Mouse (Mus musculus) liver, embryonic 14.5 days (tissue): ENCODE measurements around the gene Cysltr1. TPM values are rescaled to one million over a fixed set of nuclear protein-coding genes. Genes with fewer than 3 reads are reported as not detected.

Experiments used
- ATAC-seq: fragments of 200-750 bp; cut with Nextera tagmentation; 2 replicates; pipeline ENCODE4 v1.8.0; 2017; ENCODE audit warnings: moderate number of reproducible peaks, mild to moderate bottlenecking, moderate library complexity; ENCODE audit not compliant: insufficient read depth
- DNase-seq, 3 experiments: peaks; one replicate each; pipeline ENCODE4 v3.0.0-alpha.2; 2012 to 2013; ENCODE audit warnings: low read depth in 3 of 3, low spot score in 3 of 3
- H3K27ac ChIP-seq: fragments of 300-500 bp; sonication (generic); 2 replicates; pipeline ENCODE4 v1.5.1; 2014; ENCODE audit warnings: moderate library complexity, mild to moderate bottlenecking, control low read depth, inconsistent platforms
- H3K27me3 ChIP-seq: fragments of 300-500 bp; sonication (generic); 2 replicates; pipeline ENCODE4 v1.6.1; 2014; ENCODE audit warnings: mild to moderate bottlenecking, low read length, moderate library complexity; ENCODE audit not compliant: control insufficient read depth, insufficient read depth
- H3K36me3 ChIP-seq: fragments of 300-500 bp; sonication (generic); replicated peaks from 2 replicates; pipeline ENCODE4 v1.6.1; 2014; ENCODE audit warnings: low read depth; ENCODE audit not compliant: control insufficient read depth, insufficient read depth
- H3K4me1 ChIP-seq, 2 experiments: fragments of 200-500 bp in 1 of 2; fragments of 300-500 bp in 1 of 2; sonication (generic) in 1 of 2; replicated peaks; 2 replicates each; pipeline ENCODE4 v1.6.1; 2012 to 2014; ENCODE audit warnings: antibody characterized with exemption in 1 of 2, inconsistent platforms in 1 of 2, low read length in 1 of 2; ENCODE audit not compliant: control insufficient read depth in 2 of 2, insufficient read depth in 2 of 2
- H3K4me2 ChIP-seq: fragments of 300-500 bp; sonication (generic); 2 replicates; pipeline ENCODE4 v1.6.1; 2014; ENCODE audit warnings: low read depth, mild to moderate bottlenecking, control low read depth, moderate library complexity
- H3K4me3 ChIP-seq, 2 experiments: fragments of 200-500 bp in 1 of 2; fragments of 300-500 bp in 1 of 2; sonication (generic) in 1 of 2; 2 replicates each; pipeline ENCODE4 v1.5.1; 2012 to 2014; ENCODE audit warnings: low read depth in 2 of 2, low read length in 2 of 2, mild to moderate bottlenecking in 2 of 2, control low read depth in 1 of 2, inconsistent platforms in 1 of 2, moderate library complexity in 1 of 2; ENCODE audit not compliant: insufficient read depth in 1 of 2
- H3K9ac ChIP-seq: fragments of 300-500 bp; sonication (generic); replicated peaks from 2 replicates; pipeline ENCODE4 v1.6.1; 2014; ENCODE audit warnings: mild to moderate bottlenecking, control low read depth, moderate library complexity
- H3K9me3 ChIP-seq: fragments of 300-500 bp; sonication (generic); 2 replicates; pipeline ENCODE4 v1.6.1; 2016; ENCODE audit warnings: low read length, mixed read lengths; ENCODE audit not compliant: control insufficient read depth
- CTCF ChIP-seq: IDR thresholded peaks from 2 replicates; pipeline ENCODE4 v1.5.1; 2016; ENCODE audit warnings: antibody characterized with exemption, low read depth, control low read depth
- EP300 ChIP-seq: IDR thresholded peaks from 2 replicates; pipeline ENCODE4 v1.6.1; 2016; ENCODE audit warnings: antibody characterized with exemption, low read depth
- WGBS: fragments of 180-500 bp; shearing (Covaris S2); extraction: QIAGEN DNeasy Blood & Tissue Kit; methylation state at CpG from one replicate; pipeline ENCODE4 v1.1.7; 2014; ENCODE audit not compliant: insufficient replicate concordance; 5-methylcytosine and 5-hydroxymethylcytosine counted together
- polyA plus RNA-seq, 2 experiments: library from polyadenylated mRNA; depleted of rRNA in 1 of 2; stranded (reverse) in 1 of 2; unstranded in 1 of 2; fragments of >200 nt; fragmentation: Nextera tagmentation in 1 of 2; extraction: Ambion mirVana in 1 of 2; gene quantifications; 2 replicates each; pipeline versions ENCODE4 v1.2.1 to v1.2.3; 2012 to 2014

Gene Cysltr1
- polyA plus RNA-seq, 2 experiments, result 0.58 to 1.5 TPM

DNA sequence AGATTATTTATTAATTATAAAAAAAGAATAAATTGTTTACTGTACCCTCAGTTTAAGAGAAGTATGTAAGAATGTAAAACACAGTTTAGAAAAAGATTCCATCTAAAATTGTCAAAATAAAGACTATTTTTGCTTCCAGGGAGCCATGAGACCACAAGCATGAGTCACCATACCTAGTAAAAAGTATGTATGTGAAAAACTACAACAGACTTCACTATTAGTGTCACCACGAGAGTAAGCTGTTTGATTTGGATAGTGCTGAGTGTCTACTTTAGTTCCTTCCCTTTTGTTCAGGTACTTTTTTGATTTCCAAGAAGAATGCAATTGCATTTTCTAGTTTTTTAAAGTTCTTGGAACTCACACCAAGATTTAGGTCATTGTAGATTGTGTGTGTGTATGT is 19.0 kb upstream of the Cysltr1 start:
- no peaks in the 10 kb centered on the region for H3K4me1 ChIP-seq
- no peaks in the 10 kb centered on the region for H3K36me3 ChIP-seq
- ATAC-seq (no peak), DNase-seq (no peak)
- H3K4me2 ChIP-seq, result no peak overlapping the region
- WGBS, result 40% methylated on average over 1 of the region's 1 CpGs
- H3K9me3 ChIP-seq, result no peaks in the 10 kb centered on the region
- no peak overlapping the region for H3K9ac ChIP-seq
- no peaks in the 10 kb centered on the region for H3K27me3 ChIP-seq
- H3K27ac ChIP-seq, result no peak overlapping the region
- no peak overlapping the region for H3K4me3 ChIP-seq
- TF ChIP-seq EP300 (no peak), CTCF (no peak)

DNA sequence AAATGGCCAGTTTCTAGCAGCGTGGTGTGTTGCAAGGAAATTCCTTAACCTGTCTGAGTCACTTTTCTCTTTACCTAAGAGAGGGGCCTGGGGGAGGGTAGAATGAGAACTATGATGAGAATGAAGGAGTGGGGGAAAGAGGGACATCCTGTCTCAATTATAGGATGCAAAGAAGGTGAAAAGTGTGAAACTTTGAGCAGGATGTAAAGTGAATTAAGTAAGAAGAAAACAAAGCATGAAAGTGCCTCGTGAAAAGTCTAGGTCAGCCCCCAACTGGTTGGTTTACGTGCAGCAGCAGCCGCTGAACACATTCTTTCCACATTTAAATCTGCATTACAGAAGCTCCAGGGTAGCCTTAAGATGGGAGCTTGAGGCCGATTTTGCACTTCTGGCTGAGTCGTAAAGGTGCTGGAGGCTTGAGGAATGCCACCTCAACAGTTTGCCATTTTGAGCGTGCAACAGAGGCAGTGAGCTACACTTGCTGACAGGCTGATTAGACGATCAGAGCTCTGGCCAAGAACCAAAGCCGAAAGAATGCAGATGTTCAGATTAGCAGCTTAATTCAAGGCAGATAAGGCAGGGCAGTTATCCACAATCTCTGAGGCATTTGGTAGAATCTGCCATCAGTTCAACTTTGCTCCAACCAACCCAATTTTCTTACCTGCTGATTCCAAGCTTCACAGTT is 763 bp downstream of the Cysltr1 start:
- no peaks in the 10 kb centered on the region; a peak in 1 of 4 replicates for H3K4me1 ChIP-seq
- WGBS, result 17% methylated on average over 9 of the region's 9 CpGs
- no peak overlapping the region for H3K27ac ChIP-seq
- no peak overlapping the region for H3K4me2 ChIP-seq
- ATAC-seq (no peak), DNase-seq (no peak)
- TF ChIP-seq CTCF (no peak), EP300 (no peak)
- H3K9me3 ChIP-seq, result no peaks in the 10 kb centered on the region
- peak overlapping the region in 1 of 2 experiments; percentile 33; a peak in 2 of 4 replicates for H3K4me3 ChIP-seq
- H3K27me3 ChIP-seq, result no peaks in the 10 kb centered on the region
- no peaks in the 10 kb centered on the region for H3K36me3 ChIP-seq
- H3K9ac ChIP-seq, result no peak overlapping the region

DNA sequence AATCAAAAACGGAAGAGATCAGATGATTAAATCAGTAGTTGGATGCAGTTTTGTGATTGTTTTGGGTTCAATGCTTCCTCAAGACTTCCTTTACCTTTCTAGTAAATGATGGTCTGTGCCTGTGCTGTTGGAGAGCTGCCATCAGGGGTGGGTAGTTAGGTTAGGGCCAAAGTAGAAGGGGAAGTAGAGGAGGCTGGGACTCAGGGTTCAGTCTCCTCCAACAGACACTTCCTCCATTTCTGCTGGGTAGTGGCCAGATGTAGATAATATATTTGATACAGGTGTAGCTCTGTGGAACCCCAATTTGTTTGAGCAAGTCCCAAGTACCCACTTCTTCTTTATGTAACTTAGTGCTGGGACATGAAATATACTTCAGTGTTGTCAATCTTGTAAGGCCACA is 7.6 kb downstream of the Cysltr1 start:
- no peak overlapping the region for H3K9ac ChIP-seq
- TF ChIP-seq CTCF, result no peak
- no peak for TF ChIP-seq EP300
- H3K27ac ChIP-seq, result no peak overlapping the region
- H3K36me3 ChIP-seq, result no peaks in the 10 kb centered on the region
- ATAC-seq, result no peak
- H3K27me3 ChIP-seq, result no peaks in the 10 kb centered on the region
- H3K9me3 ChIP-seq, result no peaks in the 10 kb centered on the region
- no peak overlapping the region for H3K4me2 ChIP-seq
- no peak for DNase-seq
- no peak overlapping the region for H3K4me3 ChIP-seq
- 41% methylated on average over 1 of the region's 1 CpGs for WGBS
- H3K4me1 ChIP-seq, result no peaks in the 10 kb centered on the region

DNA sequence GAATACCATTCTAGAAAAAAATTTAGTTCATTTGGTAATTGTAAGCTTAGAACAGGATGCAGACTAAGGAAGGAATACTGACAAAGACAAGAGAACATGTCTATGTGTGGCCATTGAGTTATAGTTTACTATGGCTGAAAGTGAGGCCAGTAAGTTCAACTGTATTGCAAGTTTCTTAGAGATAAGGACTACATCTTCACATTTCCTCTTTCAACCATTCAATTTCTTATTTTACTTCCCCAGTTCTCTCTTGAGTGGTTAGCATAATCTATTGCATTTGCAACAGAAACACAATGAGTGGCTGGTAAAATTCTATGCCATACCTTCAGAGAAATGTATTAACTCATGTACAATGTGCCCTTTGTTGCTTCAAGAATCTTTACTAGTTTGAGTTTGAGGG is 9.6 kb downstream of the Cysltr1 start:
- DNase-seq, result no peak
- no peaks in the 10 kb centered on the region for H3K36me3 ChIP-seq
- H3K9ac ChIP-seq, result no peak overlapping the region
- no peak overlapping the region for H3K4me3 ChIP-seq
- no peaks in the 10 kb centered on the region for H3K4me1 ChIP-seq
- no peak overlapping the region for H3K4me2 ChIP-seq
- no peak overlapping the region for H3K27ac ChIP-seq
- H3K9me3 ChIP-seq, result no peaks in the 10 kb centered on the region
- no peak for ATAC-seq
- TF ChIP-seq EP300 (no peak), CTCF (no peak)
- H3K27me3 ChIP-seq, result no peaks in the 10 kb centered on the region

DNA sequence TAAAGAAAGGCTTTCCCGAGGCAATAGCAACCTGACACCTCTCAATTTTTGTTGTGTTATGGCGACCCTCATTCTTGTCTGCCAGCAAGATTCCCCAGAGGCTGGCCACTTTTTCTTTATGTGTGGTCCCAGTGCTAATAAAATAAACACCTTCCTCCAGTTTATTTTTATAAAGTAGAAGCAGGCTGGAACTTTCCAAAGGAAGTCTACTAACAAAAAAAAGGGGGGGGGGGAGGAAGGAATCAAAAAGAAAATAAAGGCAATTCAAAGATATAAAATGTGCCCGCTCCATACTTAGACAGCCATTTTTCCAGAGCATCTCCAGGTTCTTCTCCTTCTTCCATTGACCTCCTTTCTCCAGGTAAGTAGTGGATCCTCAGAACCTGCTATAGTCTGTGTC is 20.6 kb downstream of the Cysltr1 start, which contains the start of gene Gm5127:
TSS of gene Gm5127 (plus strand) at position 301 of the 400 bp plus-strand sequence.
- no peak within 1 kb of the TSS for H3K4me3 ChIP-seq
- no peaks in the 10 kb centered on the region for H3K36me3 ChIP-seq
- no peak within 1 kb of the TSS for H3K9ac ChIP-seq
- ATAC-seq (no peak), DNase-seq (no peak)
- no peaks in the 10 kb centered on the region for H3K27me3 ChIP-seq
- no peaks in the 10 kb centered on the region for H3K4me1 ChIP-seq
- H3K9me3 ChIP-seq, result no peaks in the 10 kb centered on the region
- H3K27ac ChIP-seq, result no peak within 1 kb of the TSS
- 54% methylated on average over 3 of the region's 3 CpGs for WGBS
- H3K4me2 ChIP-seq, result no peak within 1 kb of the TSS
- TF ChIP-seq CTCF, result no peak
